Mouse (Mus musculus) hindbrain, embryonic 16.5 days (tissue): ENCODE data around the gene Plekhg6. TPM values are rescaled to one million over a fixed set of nuclear protein-coding genes. Genes with fewer than 3 reads are reported as not detected.
A peak's percentile ranks its signal among the peaks of the same experiment; 100 is the strongest.

Source experiments
- ATAC-seq: fragments of 200-750 bp; cut with Nextera tagmentation; 2 replicates; pipeline ENCODE4 v1.8.0; 2017; ENCODE audit warnings: moderate TSS enrichment, moderate library complexity
- H3K27ac ChIP-seq: fragments of 300-500 bp; sonication (generic); 2 replicates; pipeline ENCODE4 v1.5.1; 2014; ENCODE audit warnings: low read depth, mild to moderate bottlenecking, control low read depth, low read length, moderate library complexity
- H3K27me3 ChIP-seq: fragments of 300-500 bp; sonication (generic); replicated peaks from 2 replicates; pipeline ENCODE4 v1.6.1; 2014; ENCODE audit warnings: low read length; ENCODE audit not compliant: control insufficient read depth, insufficient read depth
- H3K36me3 ChIP-seq: fragments of 300-500 bp; sonication (generic); 2 replicates; pipeline ENCODE4 v1.6.1; 2014; ENCODE audit warnings: mild to moderate bottlenecking, low read length, moderate library complexity, mixed read lengths; ENCODE audit not compliant: control insufficient read depth, insufficient read depth
- H3K4me1 ChIP-seq: fragments of 300-500 bp; sonication (generic); 2 replicates; pipeline ENCODE4 v1.6.1; 2014; ENCODE audit warnings: low read depth, low read length; ENCODE audit not compliant: control insufficient read depth, insufficient read depth
- H3K4me2 ChIP-seq: fragments of 300-500 bp; sonication (generic); 2 replicates; pipeline ENCODE4 v1.6.1; 2014; ENCODE audit warnings: mild to moderate bottlenecking, low read length, control low read depth, moderate library complexity
- H3K4me3 ChIP-seq: fragments of 300-500 bp; sonication (generic); 2 replicates; pipeline ENCODE4 v1.5.1; 2014; ENCODE audit warnings: mild to moderate bottlenecking, low read length, control low read depth, moderate library complexity
- H3K9ac ChIP-seq: fragments of 300-500 bp; sonication (generic); 2 replicates; pipeline ENCODE4 v1.6.1; 2014; ENCODE audit warnings: low read depth, mild to moderate bottlenecking, control low read depth, low read length, moderate library complexity
- H3K9me3 ChIP-seq: fragments of 300-500 bp; sonication (generic); 2 replicates; pipeline ENCODE4 v1.6.1; 2014; ENCODE audit warnings: mild to moderate bottlenecking, low read length, moderate library complexity; ENCODE audit not compliant: control insufficient read depth
- WGBS: fragments of 180-500 bp; shearing (Covaris S2); extraction: QIAGEN DNeasy Blood & Tissue Kit; methylation state at CpG from one replicate; pipeline ENCODE4 v1.1.7; 2014; 5-methylcytosine and 5-hydroxymethylcytosine counted together
- polyA plus RNA-seq: library from polyadenylated mRNA; unstranded; fragments of >200 nt; fragmentation: Nextera tagmentation; extraction: Ambion mirVana; gene quantifications from 2 replicates; pipeline ENCODE4 v1.2.1, GENCODE M21; 2015

Gene Plekhg6
- polyA plus RNA-seq, 1 experiment from 2014 or later: 0.30 TPM

- Histone ChIP-seq H3K27me3 (peaks cover 26% of the 10 kb centered on the region), H3K9me3 (no peaks in the 10 kb centered on the region), H3K36me3 (no peaks in the 10 kb centered on the region), H3K4me2 (no peak overlapping the region), H3K27ac (no peak overlapping the region), H3K4me1 (peaks cover 10% of the 10 kb centered on the region), H3K4me3 (no peak overlapping the region), H3K9ac (no peak overlapping the region)
- ATAC-seq: no peak
- WGBS: 34% methylated on average over 6 of the region's 6 CpGs
Observed at GRCm38 (mm10) chr6:125377042-125377441, 3.6 kb downstream of the Plekhg6 start.

DNA sequence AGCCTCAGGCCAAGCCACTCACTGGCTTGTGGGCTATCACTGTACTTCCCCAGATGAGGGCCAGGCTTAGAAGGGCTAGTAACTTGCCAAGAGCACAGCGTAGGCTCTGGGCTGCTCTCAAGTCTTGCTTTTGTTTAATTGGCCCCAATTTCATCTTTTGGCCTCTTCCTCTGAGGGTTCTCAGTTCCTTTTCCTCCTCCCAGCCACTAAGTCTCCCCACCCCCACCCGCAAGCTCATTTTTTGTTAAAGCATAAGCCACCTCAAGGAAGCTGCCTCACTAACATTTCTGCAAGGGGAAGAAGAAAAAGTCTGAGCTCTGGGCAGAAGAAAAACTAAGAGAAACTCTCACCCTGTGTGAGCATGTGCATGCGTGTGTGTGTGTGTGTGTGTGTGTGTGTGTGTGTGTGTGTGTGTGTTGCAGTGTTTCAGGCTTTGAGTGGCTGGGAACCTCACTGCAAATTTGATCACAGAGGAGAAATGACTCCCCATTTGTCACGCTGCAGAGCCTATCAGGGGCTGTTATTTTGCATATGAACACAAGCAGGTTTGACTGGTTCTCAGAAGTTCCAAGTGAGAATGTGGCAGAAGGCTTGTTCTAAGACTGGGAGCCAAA is 12.7 kb downstream of the Plekhg6 start:
- 60% methylated on average over 4 of the region's 4 CpGs for WGBS
- peaks cover 9% of the 10 kb centered on the region for H3K4me1 ChIP-seq
- no peaks in the 10 kb centered on the region for H3K9me3 ChIP-seq
- H3K4me3 ChIP-seq: no peak overlapping the region
- H3K36me3 ChIP-seq: no peaks in the 10 kb centered on the region
- H3K4me2 ChIP-seq: no peak overlapping the region
- H3K9ac ChIP-seq: no peak overlapping the region
- peaks cover 14% of the 10 kb centered on the region for H3K27me3 ChIP-seq
- no peak overlapping the region for H3K27ac ChIP-seq
- ATAC-seq: no peak

DNA sequence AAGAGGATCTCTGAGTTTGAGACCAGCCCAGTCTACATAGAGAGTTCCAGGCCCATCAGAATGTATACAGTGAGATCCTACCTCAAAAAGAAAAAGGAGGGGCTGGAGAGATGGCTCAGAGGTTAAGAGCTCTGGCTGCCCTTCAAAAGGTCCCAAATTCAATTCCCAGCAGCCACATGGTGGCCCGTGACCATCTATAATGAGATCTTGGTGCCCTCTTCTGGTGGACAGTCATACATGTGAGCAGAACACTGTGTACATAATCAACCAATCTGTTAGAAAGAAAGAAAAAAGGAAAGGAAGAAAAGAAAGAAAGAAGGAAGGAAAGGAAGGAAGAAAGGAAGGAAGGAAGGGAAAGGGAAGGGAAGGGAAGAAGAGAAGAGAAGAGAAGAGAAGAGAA is 14.5 kb downstream of the Plekhg6 start:
- Histone ChIP-seq H3K27ac (no peak overlapping the region), H3K4me3 (no peak overlapping the region), H3K36me3 (no peaks in the 10 kb centered on the region), H3K4me2 (no peak overlapping the region), H3K4me1 (peaks cover 17% of the 10 kb centered on the region), H3K9ac (no peak overlapping the region), H3K27me3 (peaks cover 22% of the 10 kb centered on the region), H3K9me3 (no peaks in the 10 kb centered on the region)
- no peak for ATAC-seq
- 72% methylated on average over 1 of the region's 1 CpGs for WGBS

DNA sequence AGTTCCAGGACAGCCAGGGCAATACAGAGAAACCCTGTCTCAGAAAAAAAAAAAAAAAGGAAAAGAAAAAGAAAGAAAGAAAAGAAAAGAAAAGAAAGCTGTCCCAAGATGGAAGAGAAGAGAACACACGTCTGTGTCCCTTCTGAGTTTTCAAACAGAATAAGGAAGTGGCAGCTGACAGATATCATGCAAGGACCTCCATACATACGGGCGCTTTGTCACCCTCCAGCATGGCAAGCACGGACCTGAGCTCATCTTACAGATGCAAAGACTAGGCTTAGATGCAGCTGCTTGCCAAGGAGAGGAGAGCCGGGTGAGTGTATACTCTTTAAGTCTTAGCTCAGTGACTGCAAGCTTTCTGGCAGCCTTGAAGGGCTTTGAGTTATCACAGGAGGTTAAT is 15.1 kb downstream of the Plekhg6 start:
- peaks cover 23% of the 10 kb centered on the region for H3K27me3 ChIP-seq
- H3K36me3 ChIP-seq: no peaks in the 10 kb centered on the region
- H3K4me3 ChIP-seq: no peak overlapping the region
- peaks cover 18% of the 10 kb centered on the region for H3K4me1 ChIP-seq
- H3K9me3 ChIP-seq: no peaks in the 10 kb centered on the region
- no peak overlapping the region for H3K27ac ChIP-seq
- ATAC-seq: no peak
- H3K9ac ChIP-seq: no peak overlapping the region
- 89% methylated on average over 5 of the region's 5 CpGs for WGBS
- H3K4me2 ChIP-seq: no peak overlapping the region

GRCm38 (mm10) chr6:125364448-125364847 is 16.1 kb downstream of the Plekhg6 start:
- Histone ChIP-seq H3K27me3 (peaks cover 23% of the 10 kb centered on the region), H3K4me1 (peaks cover 18% of the 10 kb centered on the region), H3K9ac (no peak overlapping the region), H3K27ac (no peak overlapping the region), H3K4me2 (no peak overlapping the region; the same call in 1 of the 2 replicates), H3K4me3 (no peak overlapping the region), H3K36me3 (no peaks in the 10 kb centered on the region), H3K9me3 (no peaks in the 10 kb centered on the region)
- ATAC-seq: no peak
- 5% methylated on average over 8 of the region's 8 CpGs for WGBS

DNA sequence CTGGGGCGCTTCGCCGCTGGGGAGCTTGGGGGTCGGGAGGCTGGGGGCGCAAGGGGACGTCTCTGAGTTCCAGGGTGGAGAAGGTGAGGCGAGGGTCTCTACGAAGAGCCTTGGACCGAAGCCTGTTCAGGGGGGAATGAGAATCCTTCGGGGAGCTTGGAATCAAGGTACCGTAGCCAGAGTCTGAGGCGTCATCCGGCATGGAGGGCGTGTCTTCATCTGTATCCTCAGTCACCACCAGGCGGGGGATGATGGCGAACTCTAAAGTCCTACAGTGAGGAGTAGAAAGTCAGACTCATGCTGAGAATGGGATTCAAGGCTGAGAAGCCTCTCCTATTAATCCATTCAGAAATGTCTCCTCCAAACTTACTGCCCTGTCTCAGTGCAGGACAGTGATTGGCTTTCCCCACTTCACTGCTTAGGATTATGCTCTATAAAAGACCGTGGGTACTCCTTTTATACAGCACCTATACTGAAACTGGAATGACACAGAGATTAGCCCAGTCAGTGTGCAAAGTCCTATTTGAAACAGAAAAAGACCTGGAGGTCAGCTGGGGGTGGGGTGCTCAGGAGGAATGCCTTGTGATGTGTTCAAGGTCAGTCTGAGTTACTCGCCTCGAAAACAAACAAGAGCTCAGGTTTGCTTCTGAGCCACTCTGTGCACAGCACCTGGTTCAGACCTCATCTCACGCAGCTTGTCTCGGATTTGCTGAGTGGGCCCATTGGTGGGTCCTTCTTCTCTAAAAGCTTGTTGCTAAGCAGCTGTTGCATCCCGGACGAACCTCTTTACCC is 16.9 kb downstream of the Plekhg6 start:
- Histone ChIP-seq H3K9me3 (no peaks in the 10 kb centered on the region), H3K4me3 (peak overlapping the region; percentile 12; the same call in 1 of the 2 replicates), H3K4me2 (peak overlapping the region; percentile 44), H3K9ac (no peak overlapping the region), H3K36me3 (no peaks in the 10 kb centered on the region), H3K27me3 (peaks cover 23% of the 10 kb centered on the region), H3K27ac (no peak overlapping the region), H3K4me1 (peaks cover 18% of the 10 kb centered on the region)
- 11% methylated on average over 23 of the region's 23 CpGs for WGBS
- no peak for ATAC-seq

- H3K4me3 ChIP-seq: peak overlapping the region; percentile 12; the same call in 1 of the 2 replicates
- H3K9ac ChIP-seq: no peak overlapping the region
- H3K9me3 ChIP-seq: no peaks in the 10 kb centered on the region
- 25% methylated on average over 15 of the region's 15 CpGs for WGBS
- H3K4me1 ChIP-seq: peaks cover 18% of the 10 kb centered on the region
- peak overlapping the region; percentile 44 for H3K4me2 ChIP-seq
- H3K27ac ChIP-seq: no peak overlapping the region
- ATAC-seq: no peak
- peaks cover 23% of the 10 kb centered on the region for H3K27me3 ChIP-seq
- H3K36me3 ChIP-seq: no peaks in the 10 kb centered on the region
Observed at GRCm38 (mm10) chr6:125363021-125363420, 17.6 kb downstream of the Plekhg6 start.

- 15% methylated on average over 37 of the region's 38 CpGs for WGBS
- ATAC-seq: peak; percentile 69
- H3K9ac ChIP-seq: peak overlapping the region; percentile 62
Observed at GRCm38 (mm10) chr6:125361467-125362291, 18.9 kb downstream of the Plekhg6 start.

GRCm38 (mm10) chr6:125360846-125361245 is 19.7 kb downstream of the Plekhg6 start:
- H3K9me3 ChIP-seq: no peaks in the 10 kb centered on the region
- H3K36me3 ChIP-seq: no peaks in the 10 kb centered on the region
- H3K9ac ChIP-seq: no peak overlapping the region
- WGBS: 53% methylated on average over 9 of the region's 9 CpGs
- H3K4me3 ChIP-seq: no peak overlapping the region
- no peak overlapping the region for H3K27ac ChIP-seq
- peaks cover 18% of the 10 kb centered on the region for H3K4me1 ChIP-seq
- peaks cover 23% of the 10 kb centered on the region for H3K27me3 ChIP-seq
- H3K4me2 ChIP-seq: no peak overlapping the region; the same call in 1 of the 2 replicates
- no peak for ATAC-seq

More at GRCm38 (mm10) chr6:125361467-125362291, 18.9 kb downstream of the Plekhg6 start:
- Histone ChIP-seq H3K27ac (no peak overlapping the region), H3K4me3 (peak overlapping the region; percentile 38), H3K4me1 (peaks cover 18% of the 10 kb centered on the region), H3K4me2 (peak overlapping the region; percentile 71), H3K36me3 (no peaks in the 10 kb centered on the region), H3K27me3 (peaks cover 23% of the 10 kb centered on the region), H3K9me3 (no peaks in the 10 kb centered on the region)
